Mouse (Mus musculus) limb, embryonic 10.5 days (tissue): Measurements from ENCODE around the gene Tspan12. TPM values are rescaled to one million over a fixed set of nuclear protein-coding genes. Genes with fewer than 3 reads are reported as not detected.
"Not testable (repeated sequence)": the region's sequence is repeated elsewhere in the genome, so short reads cannot be mapped to it uniquely, and the experiment has no call there.

Experiments used
- DNase-seq: peaks from one replicate; pipeline ENCODE4 v3.0.0-alpha.2; 2017; ENCODE audit warnings: low spot score
- H3K27ac ChIP-seq: fragments of 300-500 bp; sonication (generic); 2 replicates; pipeline ENCODE4 v1.5.1; 2016; ENCODE audit warnings: mild to moderate bottlenecking
- H3K27me3 ChIP-seq: fragments of 300-500 bp; sonication (generic); 2 replicates; pipeline ENCODE4 v1.6.1; 2016; ENCODE audit warnings: low read depth, mild to moderate bottlenecking; ENCODE audit not compliant: poor library complexity, severe bottlenecking
- H3K36me3 ChIP-seq: fragments of 300-500 bp; sonication (generic); 2 replicates; pipeline ENCODE4 v1.6.1; 2016; ENCODE audit warnings: mild to moderate bottlenecking, moderate library complexity
- H3K4me1 ChIP-seq: fragments of 300-500 bp; sonication (generic); 2 replicates; pipeline ENCODE4 v1.6.1; 2016
- H3K4me3 ChIP-seq: fragments of 300-500 bp; sonication (generic); 2 replicates; pipeline ENCODE4 v1.5.1; 2016; ENCODE audit warnings: mild to moderate bottlenecking, moderate library complexity
- H3K9me3 ChIP-seq: fragments of 300-500 bp; sonication (generic); replicated peaks from 2 replicates; pipeline ENCODE4 v1.6.1; 2016; ENCODE audit warnings: mild to moderate bottlenecking
- WGBS: fragments of 180-500 bp; shearing (Covaris S2); methylation state at CpG from one replicate; pipeline ENCODE4 v1.1.7; 2016; 5-methylcytosine and 5-hydroxymethylcytosine counted together
- polyA plus RNA-seq: library from polyadenylated mRNA; unstranded; fragments of >200 nt; fragmentation: Nextera tagmentation; extraction: Ambion mirVana; gene quantifications from 2 replicates; pipeline ENCODE4 v1.2.1, GENCODE M21; 2016

Gene Tspan12
- polyA plus RNA-seq, 1 experiment from 2014 or later = 41.4 TPM

DNA sequence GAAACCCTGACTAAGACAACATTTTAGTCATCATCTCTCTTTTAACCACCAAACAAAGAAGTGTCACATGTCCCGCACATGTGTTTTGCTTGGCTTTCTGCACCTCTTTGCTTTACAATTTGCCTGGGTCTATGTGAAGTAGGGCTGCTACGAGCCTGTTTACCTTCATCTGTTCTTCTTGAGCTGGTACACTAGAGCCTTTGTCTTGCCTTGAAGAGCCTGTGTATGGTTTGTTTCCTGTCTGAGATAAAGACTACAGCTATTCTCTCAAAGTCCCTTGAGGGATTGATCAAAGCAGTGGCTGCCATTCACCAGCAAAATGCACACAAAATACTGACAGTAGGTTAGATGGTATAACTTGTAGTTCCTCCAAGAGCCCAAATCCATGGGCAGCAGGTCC, 62.3 kb downstream of the Tspan12 start:
- Histone ChIP-seq H3K27ac (no peak overlapping the region), H3K9me3 (no peaks in the 10 kb centered on the region), H3K36me3 (0 out of 2 replicates have a peak, but pooled peaks cover 6% of the 10 kb centered on the region), H3K27me3 (no peaks in the 10 kb centered on the region), H3K4me3 (no peak overlapping the region), H3K4me1 (0 out of 2 replicates have a peak, but pooled peaks cover 3% of the 10 kb centered on the region)
- 85% methylated on average over 2 of the region's 2 CpGs for WGBS
- DNase-seq = no peak

DNA sequence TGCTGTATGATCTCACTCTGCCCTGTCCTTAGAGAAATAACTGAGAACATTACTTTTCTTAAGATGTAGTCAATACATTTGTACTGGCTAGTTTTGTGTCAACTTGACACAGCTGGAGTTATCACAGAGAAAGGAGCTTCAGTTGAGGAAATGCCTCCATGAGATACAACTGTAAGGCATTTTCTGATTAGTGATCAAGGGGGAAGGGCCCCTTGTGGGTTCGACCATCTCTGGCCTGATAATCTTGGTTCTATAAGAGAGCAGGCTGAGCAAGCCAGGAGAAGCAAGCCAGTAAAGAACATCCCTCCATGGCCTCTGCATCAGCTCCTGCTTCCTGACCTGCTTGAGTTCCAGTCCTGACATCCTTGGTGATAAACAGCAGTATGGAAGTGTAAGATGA, 62.7 kb downstream of the Tspan12 start:
- not testable (repeated sequence) for H3K9me3 ChIP-seq, H3K27me3 ChIP-seq, H3K4me1 ChIP-seq, H3K27ac ChIP-seq, H3K4me3 ChIP-seq, DNase-seq, H3K36me3 ChIP-seq
- WGBS = 87% methylated on average over 1 of the region's 1 CpGs

DNA sequence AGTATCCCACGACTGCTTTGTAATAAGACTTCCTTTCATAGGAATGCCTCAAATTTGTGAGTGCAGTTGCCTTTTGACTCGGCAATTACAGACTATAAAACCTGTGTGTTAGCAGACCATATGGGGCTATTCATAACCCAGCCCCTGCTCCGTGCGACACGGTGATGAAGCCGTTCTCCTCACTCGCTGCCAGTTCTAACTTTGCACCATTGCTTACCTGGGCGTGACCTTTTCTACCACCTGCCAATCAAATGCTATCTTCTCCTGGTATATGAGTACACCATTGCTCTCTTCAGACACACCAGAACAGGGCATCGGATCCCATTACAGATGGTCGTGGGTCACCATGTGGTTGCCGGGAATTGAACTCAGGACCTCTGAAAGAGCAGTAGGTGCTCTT, 64.6 kb downstream of the Tspan12 start:
- 86% methylated on average over 11 of the region's 11 CpGs for WGBS
- H3K36me3 ChIP-seq = no peaks in the 10 kb centered on the region
- DNase-seq = no peak
- 0 out of 2 replicates have a peak, but pooled peaks cover 3% of the 10 kb centered on the region for H3K4me1 ChIP-seq
- H3K27ac ChIP-seq = no peak overlapping the region
- no peaks in the 10 kb centered on the region for H3K9me3 ChIP-seq
- H3K4me3 ChIP-seq = no peak overlapping the region
- no peaks in the 10 kb centered on the region for H3K27me3 ChIP-seq

DNA sequence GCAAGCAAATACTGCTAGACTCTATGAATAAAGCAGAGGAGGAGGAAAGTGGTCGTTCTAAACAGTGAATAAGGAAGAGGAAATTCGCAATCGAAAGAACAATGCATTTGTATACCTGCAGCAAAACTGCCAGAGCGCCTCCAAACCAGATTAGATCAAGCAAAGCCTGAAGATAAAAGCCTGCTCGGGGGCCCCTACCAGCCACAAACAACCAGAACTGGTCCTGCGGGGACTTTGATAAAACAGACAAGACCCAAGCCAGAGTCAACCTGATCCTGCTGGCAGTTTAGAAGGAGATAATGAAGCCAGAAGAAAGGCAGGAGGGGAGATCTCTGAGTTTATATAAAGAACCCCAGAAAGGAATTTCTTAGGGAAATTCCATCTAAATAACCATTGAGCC, 65.0 kb downstream of the Tspan12 start:
- Histone ChIP-seq H3K27me3 (no peaks in the 10 kb centered on the region), H3K4me3 (no peak overlapping the region), H3K36me3 (no peaks in the 10 kb centered on the region), H3K9me3 (no peaks in the 10 kb centered on the region), H3K4me1 (0 out of 2 replicates have a peak, but pooled peaks cover 3% of the 10 kb centered on the region), H3K27ac (no peak overlapping the region)
- 62% methylated on average over 6 of the region's 6 CpGs for WGBS
- no peak for DNase-seq

DNA sequence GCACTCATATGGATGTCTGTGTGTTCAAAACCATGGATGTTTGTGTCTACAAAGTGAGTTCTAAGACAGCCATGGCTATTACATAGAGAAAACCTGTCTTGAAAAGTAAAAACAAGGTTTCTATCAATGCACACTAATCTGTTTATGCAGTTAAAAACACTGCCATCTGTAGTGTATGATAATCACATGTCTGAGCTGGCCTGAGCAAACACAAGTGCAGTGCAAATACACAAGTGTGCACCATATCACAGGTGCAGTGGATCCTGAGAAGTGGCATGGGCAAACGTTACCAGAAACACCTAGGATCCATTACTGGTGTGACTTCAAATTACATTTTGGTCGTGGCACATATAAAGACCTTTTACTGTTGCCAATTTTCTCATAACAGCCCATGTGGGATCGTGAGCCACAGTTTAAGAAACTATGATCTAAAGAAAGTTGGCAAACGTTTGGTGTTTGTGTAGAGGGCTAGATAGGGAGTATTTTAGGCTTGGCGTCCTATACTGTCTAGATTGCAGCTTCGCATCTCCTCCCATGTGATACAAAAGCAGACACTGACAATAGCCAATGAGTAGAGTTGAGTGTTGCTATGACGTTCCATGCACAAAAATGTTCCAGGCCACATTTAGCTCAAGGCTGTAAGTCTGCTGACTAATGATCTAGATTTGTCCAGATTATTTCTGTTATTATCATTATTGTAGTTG, 78.0 kb downstream of the Tspan12 start:
- Histone ChIP-seq H3K4me3 (no peak overlapping the region), H3K4me1 (0 out of 2 replicates have a peak, but pooled peaks cover 5% of the 10 kb centered on the region), H3K36me3 (peaks cover 3% of the 10 kb centered on the region; the same call in 1 of the 2 replicates), H3K27me3 (no peaks in the 10 kb centered on the region), H3K9me3 (no peaks in the 10 kb centered on the region), H3K27ac (no peak overlapping the region)
- DNase-seq = no peak
- WGBS = 90% methylated on average over 7 of the region's 7 CpGs

DNA sequence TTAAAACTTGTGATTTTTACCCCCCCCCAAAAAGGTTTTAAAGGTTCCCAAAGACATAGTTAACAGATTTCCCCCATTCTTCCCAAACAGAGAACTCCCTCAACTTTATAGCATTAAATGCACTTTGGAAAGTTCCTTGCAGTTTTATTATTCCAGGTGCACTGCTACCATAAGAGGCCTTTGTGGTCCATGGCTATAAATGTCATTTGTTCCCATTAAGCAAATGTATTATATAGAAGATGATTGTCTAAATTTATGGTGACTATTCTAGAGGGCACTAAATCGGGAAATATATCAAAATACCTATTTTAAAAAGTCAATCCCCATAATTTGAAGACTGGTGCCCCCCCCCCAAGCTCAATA, 82.9 kb downstream of the Tspan12 start:
- H3K36me3 ChIP-seq = 0 out of 2 replicates have a peak, but pooled peaks cover 3% of the 10 kb centered on the region
- no peak overlapping the region for H3K4me3 ChIP-seq
- H3K27ac ChIP-seq = no peak overlapping the region
- H3K4me1 ChIP-seq = peaks cover 12% of the 10 kb centered on the region; the same call in 1 of the 2 replicates
- H3K9me3 ChIP-seq = no peaks in the 10 kb centered on the region
- WGBS = 79% methylated on average over 1 of the region's 1 CpGs
- DNase-seq = no peak
- no peaks in the 10 kb centered on the region for H3K27me3 ChIP-seq

DNA sequence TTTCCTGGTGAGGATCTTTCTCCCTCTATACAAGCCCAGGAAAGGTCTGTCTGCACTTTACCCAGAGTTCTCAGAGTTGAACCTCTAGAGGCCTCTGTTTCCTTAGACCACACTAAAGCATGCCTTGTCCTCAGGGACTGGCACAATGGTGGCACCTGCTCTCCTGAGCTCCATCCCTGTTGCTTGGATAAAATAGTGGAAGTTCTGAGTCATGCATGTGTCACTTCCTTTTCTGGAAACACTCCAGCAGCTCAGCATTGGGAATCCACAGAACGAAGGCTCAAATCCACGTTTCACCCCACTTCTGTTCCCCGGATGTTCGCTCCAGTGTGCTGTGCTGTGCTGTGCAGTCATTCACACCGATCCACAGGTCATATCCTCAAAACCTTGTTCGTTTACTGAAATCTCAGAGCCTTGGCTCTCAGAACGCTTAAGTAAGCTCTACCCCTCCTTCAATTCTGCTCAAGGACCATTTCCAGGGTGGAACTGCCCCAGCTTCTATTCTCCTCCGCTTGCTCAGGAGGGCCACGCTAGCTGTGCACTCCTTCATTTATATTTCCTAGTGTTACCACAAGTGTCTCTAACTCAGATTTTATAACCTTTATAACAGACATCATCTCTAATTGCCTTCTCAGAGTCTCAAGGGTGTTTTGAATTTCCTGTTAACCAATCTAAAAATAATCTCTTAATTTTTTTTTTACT, 83.4 kb downstream of the Tspan12 start:
- WGBS = 92% methylated on average over 9 of the region's 9 CpGs
- H3K4me1 ChIP-seq = peaks cover 12% of the 10 kb centered on the region; the same call in 1 of the 2 replicates
- no peak overlapping the region for H3K4me3 ChIP-seq
- H3K36me3 ChIP-seq = 0 out of 2 replicates have a peak, but pooled peaks cover 3% of the 10 kb centered on the region
- no peaks in the 10 kb centered on the region for H3K9me3 ChIP-seq
- peak overlapping the region; percentile 77 for H3K27ac ChIP-seq
- no peaks in the 10 kb centered on the region for H3K27me3 ChIP-seq
- DNase-seq = no peak

DNA sequence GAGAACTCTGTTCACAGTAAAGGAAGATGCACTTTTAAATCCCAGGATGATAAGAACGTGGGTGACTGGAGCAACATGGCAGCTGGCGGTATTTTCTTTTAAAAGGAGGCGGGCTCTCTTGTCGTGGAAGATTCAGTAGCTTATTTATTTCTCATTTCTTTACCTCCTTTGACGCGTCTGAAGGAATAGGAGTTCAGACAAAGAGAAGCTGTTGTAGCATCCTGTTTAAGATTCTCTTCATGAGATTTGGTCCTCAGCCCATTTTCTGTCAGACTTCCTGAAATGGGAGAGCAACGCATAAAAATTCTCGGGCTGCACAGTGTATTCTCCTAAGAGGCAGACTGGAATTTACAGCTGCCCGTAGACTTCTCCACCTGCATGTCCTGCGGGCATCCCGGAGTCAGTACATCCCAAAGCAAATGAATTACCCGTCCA, 84.5 kb downstream of the Tspan12 start:
- Histone ChIP-seq H3K4me3 (no peak overlapping the region), H3K36me3 (0 out of 2 replicates have a peak, but pooled peaks cover 3% of the 10 kb centered on the region), H3K9me3 (no peaks in the 10 kb centered on the region), H3K27ac (no peak overlapping the region), H3K27me3 (no peaks in the 10 kb centered on the region), H3K4me1 (peaks cover 12% of the 10 kb centered on the region; the same call in 1 of the 2 replicates)
- WGBS = 93% methylated on average over 12 of the region's 12 CpGs
- DNase-seq = no peak

DNA sequence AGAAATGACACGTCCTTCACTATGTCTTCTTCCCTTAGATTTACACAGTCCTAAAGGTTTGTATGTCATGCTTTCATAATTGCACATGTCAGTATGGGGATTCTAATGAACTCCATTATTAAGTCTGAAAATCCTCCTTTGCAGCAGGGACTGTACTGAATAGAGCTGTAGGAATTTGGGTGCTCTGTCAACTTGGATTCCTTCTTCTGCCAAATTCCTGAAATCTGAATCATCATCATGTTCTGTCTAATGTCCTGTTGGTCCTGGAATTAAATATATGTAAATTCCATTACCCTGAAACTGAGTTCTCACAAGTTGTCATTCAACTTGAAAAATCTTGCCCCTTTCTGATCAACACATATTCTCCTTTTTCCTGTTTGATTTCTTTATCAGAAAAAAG, 104.8 kb downstream of the Tspan12 start:
- no peak for DNase-seq
- H3K36me3 ChIP-seq = no peaks in the 10 kb centered on the region
- no peak overlapping the region for H3K27ac ChIP-seq
- H3K4me1 ChIP-seq = no peaks in the 10 kb centered on the region
- H3K27me3 ChIP-seq = no peaks in the 10 kb centered on the region
- H3K4me3 ChIP-seq = no peak overlapping the region
- 88% methylated on average over 1 of the region's 1 CpGs for WGBS
- no peaks in the 10 kb centered on the region for H3K9me3 ChIP-seq

DNA sequence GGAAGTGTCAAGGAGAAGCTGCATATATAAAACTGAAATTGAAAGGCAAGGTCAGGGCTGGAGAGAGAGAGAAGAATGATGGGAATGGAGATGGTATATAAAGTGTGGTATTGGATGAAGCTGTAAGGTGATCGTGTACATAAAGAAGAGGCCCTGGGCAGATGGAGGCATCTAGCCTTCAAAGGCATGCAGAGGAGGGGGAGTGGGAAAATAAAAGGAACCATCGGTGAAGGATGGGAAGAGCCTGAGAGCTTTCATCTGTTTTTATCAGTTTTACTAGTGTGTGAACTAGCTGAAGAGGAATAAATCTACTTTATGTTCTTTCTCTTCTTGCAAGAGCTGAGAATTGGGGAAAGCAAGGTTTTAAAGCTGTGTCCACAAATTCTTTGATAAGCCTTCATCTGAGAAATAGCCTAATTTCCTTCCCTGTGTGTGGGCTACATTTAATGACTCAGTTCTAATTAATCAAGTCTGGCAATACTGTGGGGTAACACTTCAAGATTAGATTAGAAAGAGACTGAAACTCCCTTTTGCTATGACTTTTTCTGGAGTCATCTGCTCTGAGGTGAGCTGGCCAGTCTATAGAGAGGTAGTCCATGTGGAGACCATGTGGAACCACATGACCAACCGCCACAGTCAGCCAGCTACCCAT, 107.6 kb downstream of the Tspan12 start:
- DNase-seq = no peak
- Histone ChIP-seq H3K36me3 (no peaks in the 10 kb centered on the region), H3K4me1 (no peaks in the 10 kb centered on the region), H3K9me3 (no peaks in the 10 kb centered on the region), H3K27ac (no peak overlapping the region), H3K27me3 (no peaks in the 10 kb centered on the region), H3K4me3 (no peak overlapping the region)
- 54% methylated on average over 3 of the region's 3 CpGs for WGBS

DNA sequence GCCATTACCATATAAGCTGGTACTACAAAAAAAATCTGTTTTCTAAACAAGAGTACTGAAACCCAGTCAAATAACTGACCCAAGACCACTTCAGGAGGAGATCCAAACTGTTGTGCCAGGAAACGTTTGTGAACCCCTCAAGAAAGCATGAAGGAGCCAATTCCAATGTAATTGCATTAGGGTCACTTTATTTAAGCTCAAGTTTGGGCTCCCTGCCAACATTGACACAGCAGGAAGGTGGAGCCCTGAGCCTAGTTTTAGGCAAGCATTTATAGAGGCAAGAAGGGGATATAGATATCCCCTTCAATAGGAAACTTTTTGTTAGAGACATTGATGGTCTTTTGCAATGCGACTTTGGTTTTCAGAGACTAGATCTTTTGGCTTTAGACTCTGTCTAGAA, 111.7 kb downstream of the Tspan12 start:
- no peak for DNase-seq
- H3K36me3 ChIP-seq = no peaks in the 10 kb centered on the region
- H3K27ac ChIP-seq = no peak overlapping the region
- H3K4me3 ChIP-seq = no peak overlapping the region
- no peaks in the 10 kb centered on the region for H3K4me1 ChIP-seq
- no peaks in the 10 kb centered on the region for H3K9me3 ChIP-seq
- H3K27me3 ChIP-seq = no peaks in the 10 kb centered on the region
- 69% methylated on average over 2 of the region's 2 CpGs for WGBS

DNA sequence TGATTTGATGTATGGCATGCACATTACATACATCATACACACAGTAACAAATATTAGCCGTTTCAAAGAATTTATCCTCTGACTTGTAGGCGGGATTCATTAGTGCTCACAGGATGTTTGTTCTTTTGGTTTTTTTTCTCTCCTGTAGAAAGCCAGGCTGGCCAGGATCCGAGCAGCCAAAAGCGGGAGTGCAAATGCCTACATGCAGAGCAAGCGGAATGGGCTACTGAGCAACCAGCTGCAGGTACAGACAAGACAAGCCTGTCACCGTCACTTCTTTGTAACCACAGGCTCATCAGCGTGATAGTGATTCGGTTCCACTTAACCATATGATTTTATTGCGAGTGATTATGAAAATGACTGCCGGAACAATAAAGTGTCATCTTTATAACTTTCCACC, 130.1 kb downstream of the Tspan12 start:
- Histone ChIP-seq H3K4me1 (no peaks in the 10 kb centered on the region), H3K9me3 (no peaks in the 10 kb centered on the region), H3K4me3 (no peak overlapping the region), H3K27ac (no peak overlapping the region), H3K27me3 (no peaks in the 10 kb centered on the region), H3K36me3 (no peaks in the 10 kb centered on the region)
- DNase-seq = no peak
- WGBS = 91% methylated on average over 10 of the region's 10 CpGs
